Mouse (Mus musculus) liver, adult 2 months (tissue): ENCODE data around the gene Adamts16.
"Not testable (repeated sequence)": the region's sequence is repeated elsewhere in the genome, so short reads cannot be mapped to it uniquely, and the experiment has no call there.

ENCODE experiments used
- CTCF ChIP-seq: fragments of 200-500 bp; IDR thresholded peaks from 2 replicates; pipeline ENCODE4 v1.5.1; 2011; ENCODE audit warnings: low read depth, low read length, control low read depth
- POLR2A ChIP-seq: fragments of 200-500 bp; IDR thresholded peaks from 2 replicates; pipeline ENCODE4 v1.6.1; 2011; ENCODE audit warnings: low read length, control low read depth; ENCODE audit not compliant: insufficient read depth; ENCODE audit errors: extremely low read depth

GRCm38 (mm10) chr13:70873851-70874250 lies 32.2 kb upstream of the Adamts16 start:
- TF ChIP-seq POLR2A, CTCF: not testable (repeated sequence)
